Mouse (Mus musculus) liver, adult 2 months (tissue): ENCODE measurements around the gene Mecom.

Source experiments
- CTCF ChIP-seq: fragments of 200-500 bp; IDR thresholded peaks from 2 replicates; pipeline ENCODE4 v1.5.1; 2011; ENCODE audit warnings: low read depth, low read length, control low read depth
- POLR2A ChIP-seq: fragments of 200-500 bp; IDR thresholded peaks from 2 replicates; pipeline ENCODE4 v1.6.1; 2011; ENCODE audit warnings: low read length, control low read depth; ENCODE audit not compliant: insufficient read depth; ENCODE audit errors: extremely low read depth

- TF ChIP-seq CTCF (no peak), POLR2A (no peak)
These were observed 290.0 kb downstream of the Mecom start for GRCm38 (mm10) chr3:30257776-30258175.
